Mouse (Mus musculus): ENCODE results near the gene Kif1b.
"Not testable (repeated sequence)": the region's sequence is repeated elsewhere in the genome, so short reads cannot be mapped to it uniquely, and the experiment has no call there.

Gene Kif1b

DNA sequence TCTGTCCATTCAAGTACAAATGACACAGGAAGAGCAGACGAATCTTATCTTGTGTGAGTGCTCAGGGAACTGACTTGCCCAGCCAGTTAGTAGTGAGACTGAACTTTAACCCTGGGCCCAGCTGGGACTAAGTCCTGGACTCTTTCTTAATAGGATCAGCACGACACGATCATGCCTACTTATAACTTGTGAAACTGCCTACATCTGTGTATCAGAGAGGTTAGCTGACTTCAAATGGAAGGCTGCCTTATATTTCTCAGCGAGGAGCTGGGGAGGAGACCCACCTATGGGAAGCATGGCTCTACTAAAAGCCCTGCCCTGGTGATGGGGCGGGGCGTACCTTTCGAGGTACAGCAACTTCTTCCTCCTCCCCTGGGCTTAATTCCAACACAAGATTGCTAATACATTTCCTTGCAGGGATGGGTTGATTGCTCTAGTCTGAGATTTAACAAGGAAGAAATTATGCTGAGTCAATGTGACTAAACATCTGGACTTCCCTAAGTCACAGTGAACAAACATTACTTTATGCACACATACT, 137.0 kb downstream of the Kif1b start:
- DNase-seq (ENCODE audit: low spot score in 2 of 2): no peak

DNA sequence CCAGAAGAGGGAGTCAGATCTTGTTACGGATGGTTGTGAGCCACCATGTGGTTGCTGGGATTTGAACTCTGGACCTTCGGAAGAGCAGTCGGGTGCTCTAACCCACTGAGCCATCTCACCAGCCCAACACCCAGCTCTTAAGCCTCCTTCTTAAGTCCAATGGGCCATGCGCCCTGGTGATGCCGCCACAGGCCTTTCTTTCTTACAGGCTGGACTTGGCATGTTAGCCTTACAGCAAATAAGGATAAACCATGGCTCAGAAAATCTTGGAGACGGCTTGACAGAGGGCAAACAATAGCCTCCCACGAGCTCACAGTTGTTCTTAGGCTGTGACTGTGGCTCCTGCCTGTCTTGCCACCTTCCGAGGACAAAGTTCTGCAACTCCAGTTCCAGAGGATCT, 137.6 kb downstream of the Kif1b start:
- not testable (repeated sequence) for DNase-seq (ENCODE audit: low spot score in 2 of 2)

DNA sequence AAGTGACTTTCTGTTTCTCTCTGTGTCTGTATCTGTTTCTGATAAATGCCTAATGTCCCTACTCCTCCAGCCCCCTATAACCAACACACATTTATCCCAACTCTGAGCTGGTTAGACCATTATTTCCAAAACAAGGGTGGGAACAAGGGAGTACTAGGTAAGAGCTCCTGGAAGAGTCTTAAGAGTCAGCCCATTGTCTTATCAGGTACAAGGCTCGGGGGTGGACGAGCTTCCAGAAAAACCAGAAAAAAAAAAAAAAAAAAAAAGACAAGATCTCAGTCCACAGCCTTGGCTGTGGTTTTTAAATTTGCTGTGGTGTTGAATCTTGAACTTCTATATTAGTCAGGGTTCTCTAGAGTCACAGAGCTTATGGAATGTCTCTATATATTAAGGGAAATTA, 139.5 kb downstream of the Kif1b start:
- no peak for DNase-seq (ENCODE audit: low spot score in 2 of 2)

DNA sequence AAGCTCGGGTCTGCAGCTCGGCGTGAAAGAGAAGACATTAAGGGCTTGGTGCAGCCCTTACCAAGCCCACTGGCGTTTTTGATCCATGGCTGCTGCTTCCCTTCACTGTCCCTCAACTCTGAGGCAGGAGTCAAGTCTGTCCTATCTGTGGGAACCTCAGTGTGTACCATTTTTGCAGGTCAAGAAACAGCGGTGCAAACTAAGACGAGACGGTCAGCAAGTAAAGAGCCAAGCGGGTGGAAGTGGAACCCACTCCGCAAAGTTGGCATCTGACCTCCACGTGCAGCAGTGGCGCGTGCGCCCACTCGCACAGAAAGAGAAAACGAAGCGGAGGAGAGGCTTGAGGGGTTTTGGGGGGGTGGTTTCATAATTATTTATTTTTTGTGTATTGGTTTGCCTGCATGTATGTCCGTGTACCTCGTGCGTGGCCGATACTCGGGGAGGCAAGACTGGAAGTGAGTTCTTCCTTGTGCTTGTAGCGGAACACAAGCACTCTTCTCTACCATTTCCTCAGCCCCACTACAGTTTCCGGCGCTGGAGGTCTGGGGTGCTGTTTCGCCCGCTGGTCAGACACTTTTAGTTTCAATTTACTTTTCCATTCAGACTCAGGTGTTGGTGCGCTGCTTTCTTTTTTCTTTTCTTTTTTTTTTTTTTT, 140.4 kb downstream of the Kif1b start:
- peak; percentile 52 to 75 for DNase-seq (ENCODE audit: low spot score in 2 of 2)

DNA sequence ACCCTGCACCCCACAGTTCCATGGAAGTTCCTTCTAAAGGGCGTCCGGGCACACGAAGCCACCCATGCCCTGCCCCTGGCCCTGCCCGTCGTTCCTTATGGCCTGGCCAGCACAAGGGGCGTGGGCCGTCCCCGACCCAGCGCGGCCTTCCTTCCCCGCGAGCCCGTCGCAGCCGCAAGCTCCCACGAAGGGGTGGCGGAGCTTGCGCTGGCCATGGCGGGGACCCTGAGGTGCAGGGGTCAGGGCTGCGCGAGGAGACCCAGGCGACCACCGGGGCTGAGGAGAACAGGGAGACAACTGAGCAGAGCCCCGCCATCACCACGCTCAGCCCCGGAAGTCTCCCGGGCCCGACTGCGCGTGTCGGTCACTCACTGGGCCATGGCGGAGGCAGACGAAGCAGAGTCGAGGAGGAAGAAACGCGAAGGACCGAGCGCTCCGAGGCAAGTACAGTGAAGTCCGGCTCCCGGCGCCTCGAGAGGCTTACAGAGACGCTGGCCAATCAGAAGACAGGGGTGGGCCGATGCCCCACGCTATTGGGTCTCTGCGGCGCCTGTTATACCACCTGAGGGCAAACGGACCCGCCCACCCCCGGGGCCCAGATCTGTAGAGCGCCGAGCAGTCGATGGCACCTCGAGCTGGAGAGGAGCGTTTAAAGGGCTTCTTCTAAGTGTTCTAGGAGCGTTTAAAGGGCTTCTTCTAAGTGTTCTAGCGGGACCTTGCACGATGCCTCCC, 141.1 kb downstream of the Kif1b start, which contains the start of gene Pgd:
TSS of gene Pgd (minus strand) at position 557 of the 732 bp plus-strand sequence.
- DNase-seq (ENCODE audit: low spot score in 2 of 2): peak; percentile 96 to 97

DNA sequence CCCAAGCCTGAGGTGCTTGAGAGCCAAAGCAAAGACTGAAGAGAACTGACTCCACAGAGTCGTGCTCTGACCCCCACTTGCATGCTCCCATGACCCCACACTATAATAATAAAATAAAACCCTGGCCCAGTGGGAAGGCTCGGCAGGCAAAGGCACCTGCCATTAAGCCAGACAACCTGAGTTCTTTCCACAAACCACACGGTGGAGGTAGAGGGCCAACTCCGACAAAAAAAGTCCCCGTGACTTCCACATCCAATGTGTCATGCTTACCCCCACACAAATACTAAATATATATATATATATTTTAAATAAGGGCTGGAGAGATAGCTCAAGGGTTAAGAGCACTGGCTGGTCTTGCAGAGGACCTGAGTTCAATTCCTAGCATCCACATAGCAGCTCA, 143.3 kb downstream of the Kif1b start:
- no peak for DNase-seq (ENCODE audit: low spot score in 2 of 2)

DNA sequence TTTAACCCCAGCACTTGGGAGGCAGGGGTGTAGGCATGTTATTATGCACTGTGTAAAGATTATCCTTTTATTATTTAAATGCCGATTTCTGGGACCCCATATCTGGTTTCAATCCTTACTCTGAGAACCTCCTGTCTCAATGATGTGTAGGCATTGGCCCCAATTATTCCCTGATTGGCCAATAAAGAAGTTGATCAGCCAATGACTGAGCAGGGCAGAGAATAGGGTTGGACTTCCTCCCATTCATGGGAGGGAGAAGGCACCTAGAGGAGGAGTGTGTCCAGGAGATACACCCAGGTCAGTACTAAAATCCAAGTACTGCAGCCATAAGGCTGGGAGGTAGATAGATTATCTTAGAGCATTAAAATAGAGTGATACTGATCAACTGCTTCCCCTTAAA, 144.3 kb downstream of the Kif1b start:
- DNase-seq (ENCODE audit: low spot score in 2 of 2): no peak

DNA sequence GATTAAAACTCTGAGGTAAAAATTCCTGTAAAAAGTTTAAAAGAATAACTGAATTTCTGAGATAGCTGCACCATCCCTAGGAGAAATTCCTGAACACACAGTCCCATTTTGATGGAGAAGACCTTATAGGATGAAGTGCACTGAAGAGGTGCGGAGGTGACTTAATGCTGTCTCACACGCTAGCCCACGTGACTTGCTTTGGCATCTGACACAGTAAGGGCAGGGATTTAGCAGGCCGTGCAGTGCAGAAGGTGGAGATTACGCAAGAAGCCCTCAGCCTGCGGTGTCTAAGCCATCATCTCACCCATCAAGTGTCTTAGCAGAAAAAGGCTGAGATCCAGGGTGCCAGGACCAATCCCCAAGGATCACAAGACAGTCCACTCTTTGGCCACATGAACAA, 146.3 kb downstream of the Kif1b start:
- no peak for DNase-seq (ENCODE audit: low spot score in 2 of 2)

DNA sequence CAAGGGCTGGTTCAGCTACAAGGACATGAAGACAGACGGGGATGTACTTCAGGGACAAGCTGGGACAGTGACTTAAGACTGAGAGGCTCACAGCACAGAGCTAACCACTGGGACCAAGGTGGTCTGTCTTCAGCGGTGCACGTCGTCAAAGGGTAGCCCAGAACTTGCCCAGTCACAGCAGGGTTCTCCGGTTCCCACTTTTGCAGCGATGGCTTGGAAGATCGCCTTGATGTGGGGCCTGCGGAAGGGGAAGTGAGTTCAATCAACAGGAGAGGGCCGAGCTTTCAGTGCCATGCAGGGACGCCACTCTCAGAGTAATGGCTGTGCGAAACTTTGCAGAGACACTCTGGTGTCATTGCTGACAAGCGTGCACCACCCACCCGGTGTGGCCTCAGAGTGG, 147.6 kb downstream of the Kif1b start:
- DNase-seq (ENCODE audit: low spot score in 2 of 2): no peak

DNA sequence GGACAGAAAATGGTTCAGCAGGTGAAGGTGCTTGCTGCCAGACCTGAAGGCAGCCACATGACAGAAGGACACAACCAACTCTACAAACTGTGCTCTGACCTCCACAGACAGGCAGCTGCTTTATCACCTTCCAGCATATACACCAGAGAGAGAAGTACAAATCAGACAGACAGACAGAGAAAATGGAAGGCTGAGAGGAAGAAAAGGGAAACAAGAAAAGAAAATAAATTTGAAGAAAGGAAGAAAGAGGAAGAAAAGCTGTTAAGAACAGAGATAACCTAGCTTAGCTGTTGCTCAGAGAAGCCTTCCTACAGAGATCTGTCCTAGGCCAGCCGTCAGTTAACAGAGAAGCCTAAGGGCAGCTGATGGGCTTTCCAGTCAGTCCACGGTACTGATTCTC, 148.3 kb downstream of the Kif1b start:
- no peak for DNase-seq (ENCODE audit: low spot score in 2 of 2)

DNA sequence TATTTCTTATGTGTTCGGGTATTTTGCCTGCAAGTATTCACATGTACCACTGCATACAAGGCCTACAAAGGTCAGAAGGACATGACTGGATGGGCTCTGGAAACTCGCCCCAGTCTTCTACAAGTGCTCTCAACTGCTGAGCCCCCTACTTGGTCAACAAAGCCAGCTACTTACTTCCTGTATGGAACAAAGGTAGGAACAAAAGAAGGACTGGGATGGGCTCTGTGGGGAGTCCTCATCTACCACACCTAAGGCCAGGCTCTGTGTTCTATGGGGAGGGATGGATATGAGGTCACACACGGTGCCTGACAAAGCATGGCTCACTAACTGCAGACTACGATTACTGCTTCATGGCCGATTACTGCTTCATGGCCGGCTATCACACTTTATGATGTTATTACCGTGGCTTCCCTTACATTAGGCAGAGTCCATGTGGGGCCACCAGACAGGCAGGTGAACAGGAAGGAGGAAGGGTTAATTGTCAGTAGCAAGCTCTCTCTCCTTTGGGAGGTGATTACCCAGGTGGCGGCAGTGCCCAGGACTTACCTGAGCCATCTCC, 150.0 kb downstream of the Kif1b start:
- DNase-seq (ENCODE audit: low spot score in 2 of 2): no peak

DNA sequence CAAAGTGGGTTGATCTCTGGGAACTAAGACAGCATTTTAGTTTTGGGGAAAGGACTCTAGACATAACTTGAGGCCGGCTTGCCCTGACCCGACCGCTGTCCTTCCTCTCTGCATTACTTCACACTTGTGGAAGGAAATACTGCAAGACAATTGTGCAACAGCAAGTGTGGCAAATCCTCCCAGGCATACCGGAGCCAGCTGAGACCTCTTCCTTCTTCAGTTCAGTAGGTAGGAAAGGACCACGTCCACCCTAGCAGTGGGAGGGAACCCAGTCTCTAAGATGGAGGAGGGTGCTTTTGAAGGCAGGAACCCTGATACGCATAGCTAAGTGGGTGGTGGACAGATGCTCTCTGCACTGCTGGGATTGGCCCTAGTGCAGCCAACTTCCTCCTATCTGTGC, 151.8 kb downstream of the Kif1b start:
- DNase-seq (ENCODE audit: low spot score in 2 of 2): peak in 1 of 2 experiments; percentile 44

DNA sequence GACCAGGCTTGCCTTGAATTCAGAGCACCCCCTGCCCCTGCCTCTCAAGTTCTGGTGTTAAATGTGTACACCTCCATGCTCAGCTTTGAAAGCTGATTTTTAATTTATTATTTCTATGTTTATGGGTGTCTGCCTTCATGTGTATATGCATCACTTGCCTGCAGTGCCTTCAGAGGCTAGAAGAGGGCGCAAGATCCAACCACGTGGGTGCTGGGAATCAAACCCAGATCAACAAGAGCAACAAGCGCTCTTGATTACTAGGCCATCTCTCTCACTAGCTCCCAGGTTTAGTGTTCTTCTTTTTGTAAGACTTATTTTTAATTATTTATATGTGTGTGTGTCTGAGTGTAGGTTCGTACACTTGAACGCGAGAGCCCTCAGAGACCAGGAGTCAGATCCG, 152.6 kb downstream of the Kif1b start:
- no peak for DNase-seq (ENCODE audit: low spot score in 2 of 2)

DNA sequence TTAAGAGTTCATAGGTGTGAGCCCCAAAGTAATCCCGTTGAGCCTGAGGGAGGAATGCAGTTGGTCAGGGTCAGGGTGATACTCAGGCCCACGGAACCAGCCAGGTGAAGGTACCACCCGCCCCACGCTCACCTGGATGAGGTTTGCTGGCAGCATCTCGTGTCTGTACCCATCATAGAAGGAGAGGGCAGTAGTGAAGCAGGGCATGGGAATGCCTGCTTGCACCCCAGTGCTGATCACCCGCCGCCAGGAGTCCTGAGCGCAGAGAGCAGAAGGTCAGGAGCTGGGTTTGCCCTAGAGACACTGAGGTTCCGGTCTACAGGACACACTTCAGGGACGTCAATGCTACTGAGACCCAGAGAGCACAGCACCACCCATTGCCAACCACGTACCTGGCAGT, 156.8 kb downstream of the Kif1b start:
- DNase-seq (ENCODE audit: low spot score in 2 of 2): no peak

DNA sequence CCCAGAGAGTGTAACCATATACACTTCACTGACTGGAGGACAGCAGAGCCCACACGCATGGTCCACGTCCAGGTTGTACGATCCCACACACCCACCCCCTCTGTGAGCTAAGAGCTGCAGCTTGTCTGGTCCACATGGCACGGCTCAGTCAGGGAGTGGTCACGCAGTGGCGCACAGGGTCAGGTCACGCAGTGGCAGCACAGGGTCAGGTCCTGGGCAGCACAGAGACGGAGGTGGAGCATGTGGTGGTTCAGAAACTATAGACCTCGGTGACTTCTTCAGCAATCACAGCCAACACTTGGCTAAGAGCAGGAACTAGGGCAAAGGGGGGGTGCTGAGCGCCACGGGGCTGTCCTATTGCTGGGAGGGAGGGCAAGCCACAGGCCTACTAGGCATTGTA, 157.2 kb downstream of the Kif1b start:
- no peak for DNase-seq (ENCODE audit: low spot score in 2 of 2)

DNA sequence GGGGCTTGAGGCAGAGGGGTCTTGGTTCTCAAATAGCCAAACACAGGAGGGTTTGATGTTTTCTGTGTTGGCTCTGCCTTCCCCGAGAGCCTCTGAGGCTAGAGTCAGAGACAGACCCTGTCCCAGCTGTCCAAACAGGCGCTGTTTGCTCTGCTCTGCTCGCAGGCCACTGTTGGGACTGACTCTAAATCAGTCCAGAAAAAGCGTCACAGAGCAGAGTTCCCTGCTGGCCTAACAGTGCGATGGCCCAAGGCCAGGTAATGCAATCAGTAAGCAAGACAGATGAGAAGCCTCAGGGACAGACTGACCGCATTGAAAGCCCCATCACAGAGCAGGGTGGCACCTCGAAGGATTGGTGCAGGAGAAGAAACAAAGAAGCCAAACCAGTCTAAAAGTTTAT, 157.9 kb downstream of the Kif1b start:
- DNase-seq (ENCODE audit: low spot score in 2 of 2): no peak

DNA sequence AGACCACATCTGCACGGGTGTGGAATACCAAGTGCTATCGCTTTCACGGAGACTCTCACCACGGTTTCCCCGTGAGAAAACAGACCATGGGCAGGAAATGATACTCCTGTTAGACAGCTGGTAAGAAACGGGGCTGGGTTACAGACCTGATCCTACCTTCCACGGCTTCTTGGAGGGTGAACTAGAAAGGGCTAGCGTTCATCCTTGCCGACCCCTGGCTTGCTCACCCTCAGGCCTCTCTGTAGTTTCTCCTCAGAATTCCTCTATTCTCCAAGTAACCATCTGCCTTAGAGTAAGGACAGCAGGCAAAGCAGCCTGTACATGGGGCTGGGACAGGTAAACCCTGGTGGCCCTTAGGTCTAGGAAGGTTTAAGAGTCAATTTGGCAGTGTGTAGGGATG, 158.3 kb downstream of the Kif1b start:
- DNase-seq (ENCODE audit: low spot score in 2 of 2): no peak

DNA sequence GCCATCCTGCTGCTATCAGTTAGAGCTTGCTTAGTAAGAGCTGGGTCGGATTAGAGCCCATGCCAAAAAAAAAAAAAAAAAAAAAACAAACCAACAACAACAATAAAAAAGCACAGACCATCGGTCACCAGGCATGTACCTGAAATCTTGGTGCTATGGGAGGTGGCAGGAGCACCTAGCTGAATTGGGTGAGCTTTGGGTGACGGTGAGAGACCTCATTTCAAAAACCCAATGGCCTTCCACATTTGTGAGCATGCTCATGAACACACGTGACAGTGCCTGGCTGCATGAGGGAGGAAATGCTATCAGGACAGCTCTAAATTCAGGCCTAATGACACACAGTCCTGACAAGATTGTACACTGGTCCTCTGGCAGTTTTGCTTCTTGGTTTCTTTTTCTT, 159.4 kb downstream of the Kif1b start:
- no peak for DNase-seq (ENCODE audit: low spot score in 2 of 2)

DNA sequence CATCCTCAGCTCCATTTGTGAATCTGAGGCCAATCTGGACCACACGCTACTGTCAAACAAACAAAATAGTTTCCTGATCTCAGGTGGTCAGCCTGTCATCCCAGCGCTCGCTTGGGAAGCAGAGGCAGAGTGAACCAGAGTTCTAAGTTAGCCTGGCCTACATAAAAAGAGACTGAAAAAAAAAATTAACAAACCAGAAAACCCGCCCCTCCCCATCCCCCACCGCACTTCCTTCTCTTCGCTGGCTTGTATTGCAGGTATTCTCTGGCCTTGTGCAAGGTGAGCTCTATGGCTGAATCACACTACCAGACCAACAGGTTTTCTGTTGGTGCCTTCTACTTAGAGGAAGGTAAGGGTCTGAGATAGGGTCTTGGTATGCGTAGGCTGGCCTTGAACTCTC, 160.0 kb downstream of the Kif1b start:
- DNase-seq (ENCODE audit: low spot score in 2 of 2): no peak

DNA sequence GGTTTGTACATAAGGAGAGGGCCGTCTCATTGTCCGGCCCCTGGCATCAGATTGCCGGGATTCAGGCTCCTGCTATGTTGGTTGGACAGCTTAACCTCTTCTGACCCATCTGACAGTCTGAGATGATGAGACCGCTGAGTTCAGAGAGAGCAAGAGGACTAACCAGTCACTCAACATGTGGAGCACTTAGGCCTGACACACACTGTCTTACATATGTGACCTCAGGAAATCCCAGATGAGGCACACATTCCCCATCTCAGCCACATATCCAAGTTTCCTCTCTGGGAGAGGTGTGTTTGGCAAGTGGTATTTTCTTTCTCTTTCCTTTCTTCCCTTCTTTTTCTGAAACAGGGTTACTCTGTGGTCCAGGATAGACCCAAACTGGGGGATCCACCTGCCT, 162.3 kb downstream of the Kif1b start:
- DNase-seq (ENCODE audit: low spot score in 2 of 2): no peak

DNA sequence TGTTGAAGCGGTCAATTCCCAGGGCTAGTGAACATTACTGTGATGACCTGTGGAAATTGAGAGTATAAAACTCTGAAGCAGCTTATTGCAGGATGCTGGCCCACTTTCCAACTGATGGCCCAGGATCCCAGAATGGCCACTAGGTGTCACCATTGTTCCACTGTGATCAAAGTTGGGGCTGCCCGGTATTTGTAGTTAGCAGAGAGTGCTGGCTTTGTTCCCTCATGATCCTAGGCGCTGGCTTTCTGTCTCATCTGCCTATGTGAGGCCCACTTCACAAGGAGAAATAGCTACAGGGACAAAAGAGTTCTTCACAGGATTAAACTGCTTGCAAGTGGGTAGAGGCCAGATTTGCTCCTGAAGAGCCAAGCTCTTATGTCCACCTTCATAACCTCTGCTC, 163.0 kb downstream of the Kif1b start:
- DNase-seq (ENCODE audit: low spot score in 2 of 2): peak; percentile 72 to 88

DNA sequence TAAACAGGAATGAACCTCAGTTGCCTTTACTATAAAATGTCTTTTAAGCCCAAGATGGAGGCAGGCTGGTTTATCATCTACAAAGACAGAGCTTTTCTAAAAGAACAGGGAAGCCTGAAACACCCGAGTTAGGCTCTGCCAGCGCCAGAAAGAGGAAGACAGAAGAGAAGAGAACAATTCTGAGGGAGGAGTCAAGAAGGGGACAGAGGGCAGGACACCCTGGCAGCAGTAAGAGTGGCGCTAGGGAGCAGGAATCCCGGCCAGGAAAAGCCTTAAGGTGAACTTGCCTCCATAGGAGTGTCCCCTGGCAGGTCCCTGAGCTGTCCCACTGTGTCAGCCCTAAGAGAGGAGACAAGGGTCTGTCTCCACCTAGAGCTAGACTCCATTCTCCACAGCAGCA, 163.9 kb downstream of the Kif1b start:
- DNase-seq (ENCODE audit: low spot score in 2 of 2): no peak

DNA sequence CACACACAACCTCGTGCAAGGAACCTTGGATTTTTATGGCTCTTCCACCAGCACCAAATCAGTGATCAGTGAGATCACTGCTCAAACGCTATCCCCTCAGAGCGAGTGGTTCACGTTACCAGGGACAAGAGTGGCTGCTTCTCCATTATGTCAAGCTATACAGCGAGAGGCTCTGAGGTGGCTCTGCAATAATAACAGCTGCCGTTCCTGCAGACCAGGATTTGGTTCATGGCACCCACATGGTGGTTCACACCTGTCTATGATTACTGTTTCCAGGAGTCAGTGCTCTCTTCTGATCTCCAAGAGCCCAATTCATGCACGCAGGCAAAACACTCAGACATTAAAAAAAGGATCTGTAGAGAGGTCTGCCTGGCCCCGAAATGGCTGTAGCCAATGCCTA, 169.0 kb downstream of the Kif1b start:
- no peak for DNase-seq (ENCODE audit: low spot score in 2 of 2)
